Mouse (Mus musculus): Measurements from ENCODE around the gene Gna11.
A peak's percentile ranks its signal among the peaks of the same experiment; 100 is the strongest.

Gna11 gene

DNA sequence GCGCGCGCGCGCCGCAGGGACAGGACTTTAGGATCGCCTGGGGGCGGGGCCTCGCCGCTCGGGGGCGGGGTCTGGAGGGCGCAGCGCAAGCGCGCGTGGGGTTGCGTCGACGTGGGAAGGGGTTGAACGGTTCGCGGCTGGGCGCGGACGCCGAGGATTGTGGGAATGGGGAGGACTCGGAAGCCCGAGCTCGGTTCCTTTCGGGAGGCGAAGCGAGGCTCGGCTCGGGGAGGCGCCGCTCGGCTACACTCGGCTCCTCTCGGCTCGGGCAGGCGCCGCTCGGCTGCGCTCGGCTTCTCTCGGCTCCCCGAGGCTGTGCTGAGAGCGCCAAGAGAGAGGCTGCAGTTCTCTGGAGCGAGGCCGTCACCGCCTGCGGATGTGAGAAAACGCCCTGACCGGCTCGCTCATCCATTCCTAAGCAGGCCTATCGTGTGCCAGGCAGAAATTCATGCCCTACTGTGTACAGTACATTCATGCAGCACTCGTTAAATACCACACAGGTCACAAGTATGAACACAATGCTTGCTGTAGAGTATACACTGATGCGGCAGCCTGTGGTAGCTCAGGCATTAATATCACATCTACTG, at the start of gene Gna11:
TSS of gene Gna11 (minus strand) at position 30 of the 587 bp plus-strand sequence.
- peak; percentile 100 for DNase-seq

DNA sequence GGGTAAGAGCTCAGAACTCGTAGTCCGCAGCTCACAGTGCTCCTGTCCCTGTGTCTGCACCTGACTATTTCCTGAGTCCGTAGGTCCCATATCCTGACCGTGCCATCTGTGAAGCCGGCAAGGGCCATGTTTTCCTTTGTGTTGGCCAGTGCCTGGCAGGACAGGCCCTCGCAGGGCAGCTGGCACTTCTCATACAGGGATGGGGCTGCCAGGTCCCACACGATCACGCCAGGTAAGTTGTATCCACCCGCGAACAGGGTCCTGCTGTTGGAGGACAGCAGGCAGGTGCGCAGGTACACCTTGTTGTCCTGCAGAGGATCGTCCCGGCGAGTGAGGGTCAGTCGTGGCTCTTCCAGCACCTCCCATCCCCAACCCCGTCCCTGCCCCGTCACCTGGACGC, 48.9 kb upstream of the Gna11 start:
- DNase-seq: peak in 1 of 2 experiments; percentile 41

DNA sequence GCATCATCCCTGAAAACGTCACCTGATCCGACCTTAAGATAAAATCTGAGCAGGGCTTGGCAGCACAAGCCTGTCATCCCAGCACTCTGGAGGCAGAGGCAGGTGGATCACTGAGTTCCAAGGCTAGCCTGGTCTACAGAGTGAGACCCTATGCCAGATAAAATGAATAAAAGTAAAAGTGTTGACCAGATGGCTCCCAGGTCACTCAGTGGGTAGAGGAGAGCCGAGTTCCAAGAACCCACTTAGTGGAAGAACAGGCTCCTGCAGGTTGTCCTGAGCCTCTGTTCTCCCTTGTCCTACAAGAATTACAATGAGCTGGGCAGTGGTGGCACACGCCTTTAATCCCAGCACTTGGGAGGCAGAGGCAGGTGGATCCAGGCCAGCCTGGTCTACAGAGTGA, 48.2 kb upstream of the Gna11 start:
- DNase-seq: peak in 1 of 2 experiments; percentile 3

DNA sequence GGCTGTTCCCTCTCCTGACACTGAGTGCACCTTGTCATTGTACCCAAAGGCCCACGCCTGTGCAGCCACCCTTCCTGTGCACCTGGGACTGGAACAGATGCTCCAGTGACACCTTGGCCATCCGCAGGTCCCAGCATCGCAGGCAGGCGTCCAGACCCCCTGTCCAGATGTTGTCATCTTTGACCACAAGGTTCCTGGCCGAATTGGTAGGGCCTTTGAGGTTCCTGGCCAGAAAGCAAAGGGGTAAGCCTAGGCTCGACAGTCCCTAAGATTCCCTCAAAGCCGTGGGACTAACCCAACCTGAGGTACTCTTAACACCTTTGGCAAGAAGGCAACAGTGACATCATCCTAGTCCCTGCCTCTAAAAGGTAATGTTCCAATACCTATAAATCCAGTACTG, 47.6 kb upstream of the Gna11 start:
- DNase-seq: peak in 1 of 2 experiments; percentile 26

DNA sequence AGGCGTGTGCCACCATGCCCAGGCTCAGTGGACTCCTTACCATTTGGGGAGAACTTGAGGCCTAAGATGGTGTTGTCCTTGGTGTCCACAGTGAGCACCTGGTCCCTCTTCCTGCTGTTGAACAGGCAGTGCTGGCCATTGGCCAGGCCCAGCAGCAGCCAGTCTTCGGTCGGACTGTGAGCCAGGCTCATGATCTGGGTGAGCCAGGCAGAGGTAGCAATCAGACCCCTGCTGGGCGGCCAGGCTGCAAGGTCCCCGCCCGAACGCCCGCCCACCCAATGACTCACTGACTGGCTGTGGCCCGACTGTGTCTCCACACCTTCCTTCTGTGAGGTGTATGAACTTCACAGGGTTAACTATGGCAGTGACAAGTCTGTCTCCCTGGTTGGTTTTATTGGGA, 46.9 kb upstream of the Gna11 start:
- peak; percentile 61 to 66 for DNase-seq

DNA sequence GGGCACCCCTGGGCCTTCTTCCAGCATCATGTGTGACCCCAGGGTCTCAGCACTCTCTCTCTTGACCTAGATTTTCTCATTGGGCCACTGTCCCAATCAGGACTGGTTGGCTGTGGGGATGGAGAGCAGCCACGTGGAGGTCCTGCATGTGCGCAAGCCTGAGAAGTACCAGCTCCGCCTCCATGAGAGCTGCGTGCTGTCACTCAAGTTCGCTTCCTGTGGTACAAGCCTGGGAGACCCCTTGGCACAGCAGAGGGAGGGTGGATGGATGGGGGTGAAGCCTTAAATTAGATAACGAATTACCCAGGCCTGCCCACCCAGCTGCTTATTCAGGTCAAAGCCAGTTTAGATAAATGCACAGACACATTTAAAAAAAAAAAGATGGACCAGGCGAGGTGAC, 43.7 kb upstream of the Gna11 start:
- DNase-seq: no peak

DNA sequence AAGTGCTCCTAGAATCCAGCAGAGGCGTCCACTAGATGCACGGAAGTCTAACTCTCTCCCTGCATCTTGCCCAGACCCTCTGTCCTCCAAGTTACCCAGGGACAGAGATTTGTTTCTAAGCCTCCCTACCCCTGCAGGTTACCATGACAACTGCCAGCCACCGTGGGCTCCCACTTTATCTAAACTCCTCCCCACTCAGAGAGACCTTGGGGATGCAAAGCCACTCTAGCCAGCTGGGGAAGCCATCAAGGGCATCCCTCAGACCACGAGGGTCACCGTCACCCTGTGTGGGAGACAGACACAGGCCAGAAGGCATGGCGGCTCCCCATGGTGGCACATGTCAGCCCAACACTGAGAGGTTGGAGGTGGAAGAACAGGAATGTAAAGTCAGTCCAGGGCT, 38.4 kb upstream of the Gna11 start:
- DNase-seq: no peak

DNA sequence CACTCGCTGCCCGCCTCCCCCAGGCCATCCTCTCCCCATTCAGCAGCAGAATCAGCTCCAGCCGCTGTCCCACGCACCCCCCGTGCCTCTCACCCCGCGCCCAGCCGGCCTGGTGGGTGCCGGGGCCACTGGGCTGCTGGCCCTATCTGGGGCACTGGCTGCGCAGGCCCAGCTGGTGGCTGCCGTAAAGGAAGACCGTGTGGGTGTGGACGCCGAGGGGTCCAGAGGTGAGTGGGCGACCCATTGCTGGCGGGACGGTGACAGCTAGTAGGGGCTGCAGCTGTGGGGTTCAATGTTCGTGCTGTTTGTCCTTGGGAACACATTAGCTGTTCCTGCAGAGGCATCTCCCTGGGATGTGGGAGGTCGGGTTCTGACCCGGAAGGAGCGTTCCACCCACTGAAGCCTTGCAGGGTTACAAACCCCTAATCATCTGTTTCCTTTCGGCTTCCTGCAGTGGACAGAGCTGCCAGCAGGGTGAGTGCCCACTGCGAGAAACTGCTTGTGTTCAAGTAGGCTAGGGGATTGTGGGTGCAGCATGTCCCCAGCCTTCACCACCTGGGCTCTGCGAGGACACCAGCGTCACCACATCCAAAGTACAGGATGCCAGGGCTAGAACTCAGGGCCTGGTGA, 35.6 kb upstream of the Gna11 start:
- DNase-seq: no peak

DNA sequence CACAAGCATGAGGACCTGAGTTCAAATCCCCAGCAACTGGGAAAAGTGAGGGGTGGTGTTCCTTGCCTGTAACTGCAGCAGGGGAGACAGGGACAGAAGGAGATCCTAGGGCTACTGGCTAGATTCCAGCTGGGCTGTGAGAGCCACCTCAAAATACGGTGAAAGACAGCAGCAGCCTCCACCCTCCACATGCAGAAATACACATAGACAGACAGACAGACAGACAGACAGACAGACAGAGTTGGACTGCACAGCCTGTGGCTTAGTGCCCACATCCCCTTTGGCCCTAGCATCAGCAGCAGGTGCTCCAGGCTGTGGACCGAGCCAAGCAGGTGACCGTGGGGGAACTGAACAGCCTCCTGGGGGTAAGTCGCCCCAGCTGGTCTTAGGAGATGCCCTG, 35.0 kb upstream of the Gna11 start:
- peak; percentile 67 to 68 for DNase-seq

DNA sequence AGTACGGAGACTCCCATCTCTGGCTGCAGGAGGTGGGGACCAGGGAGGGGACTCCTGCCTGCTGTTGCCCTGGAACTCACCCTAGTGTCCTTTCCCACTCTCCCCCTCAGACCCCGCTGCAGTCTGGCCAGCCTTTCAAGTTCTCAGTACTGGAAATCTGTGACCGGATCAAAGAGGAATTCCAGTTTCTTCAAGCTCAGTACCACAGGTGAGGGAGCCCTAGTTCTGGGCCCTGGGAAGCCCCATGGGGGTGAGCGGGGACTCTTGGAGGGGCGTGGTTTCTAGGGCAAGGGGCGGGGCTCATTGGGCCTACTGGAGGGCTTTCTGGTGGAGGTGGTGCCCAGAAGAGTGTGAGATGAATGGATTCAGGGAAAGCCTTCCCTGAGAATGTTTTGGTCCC, 30.7 kb upstream of the Gna11 start:
- DNase-seq: no peak

DNA sequence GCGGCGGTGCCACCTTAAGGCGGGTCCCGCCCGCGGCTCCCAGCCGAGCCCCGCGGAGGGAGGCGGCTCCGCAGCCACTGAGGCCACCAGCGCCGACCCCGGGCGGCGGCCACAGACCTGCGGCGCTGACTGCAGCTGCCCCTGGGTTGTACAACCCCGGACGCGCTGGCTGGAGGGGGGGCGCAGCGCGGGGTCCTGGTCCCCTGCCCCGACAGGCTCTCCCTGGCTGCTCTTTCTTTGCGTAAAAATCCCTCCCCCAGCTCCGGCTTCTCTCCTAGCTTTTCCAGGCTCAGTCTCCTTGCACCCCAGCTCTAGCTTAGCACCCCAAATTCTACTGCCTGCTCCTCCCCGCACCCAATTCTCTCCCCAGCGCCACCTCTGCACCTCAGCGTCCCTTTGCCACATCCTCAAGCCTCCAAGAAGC, 30.2 kb upstream of the Gna11 start:
- DNase-seq: peak; percentile 73 to 76

DNA sequence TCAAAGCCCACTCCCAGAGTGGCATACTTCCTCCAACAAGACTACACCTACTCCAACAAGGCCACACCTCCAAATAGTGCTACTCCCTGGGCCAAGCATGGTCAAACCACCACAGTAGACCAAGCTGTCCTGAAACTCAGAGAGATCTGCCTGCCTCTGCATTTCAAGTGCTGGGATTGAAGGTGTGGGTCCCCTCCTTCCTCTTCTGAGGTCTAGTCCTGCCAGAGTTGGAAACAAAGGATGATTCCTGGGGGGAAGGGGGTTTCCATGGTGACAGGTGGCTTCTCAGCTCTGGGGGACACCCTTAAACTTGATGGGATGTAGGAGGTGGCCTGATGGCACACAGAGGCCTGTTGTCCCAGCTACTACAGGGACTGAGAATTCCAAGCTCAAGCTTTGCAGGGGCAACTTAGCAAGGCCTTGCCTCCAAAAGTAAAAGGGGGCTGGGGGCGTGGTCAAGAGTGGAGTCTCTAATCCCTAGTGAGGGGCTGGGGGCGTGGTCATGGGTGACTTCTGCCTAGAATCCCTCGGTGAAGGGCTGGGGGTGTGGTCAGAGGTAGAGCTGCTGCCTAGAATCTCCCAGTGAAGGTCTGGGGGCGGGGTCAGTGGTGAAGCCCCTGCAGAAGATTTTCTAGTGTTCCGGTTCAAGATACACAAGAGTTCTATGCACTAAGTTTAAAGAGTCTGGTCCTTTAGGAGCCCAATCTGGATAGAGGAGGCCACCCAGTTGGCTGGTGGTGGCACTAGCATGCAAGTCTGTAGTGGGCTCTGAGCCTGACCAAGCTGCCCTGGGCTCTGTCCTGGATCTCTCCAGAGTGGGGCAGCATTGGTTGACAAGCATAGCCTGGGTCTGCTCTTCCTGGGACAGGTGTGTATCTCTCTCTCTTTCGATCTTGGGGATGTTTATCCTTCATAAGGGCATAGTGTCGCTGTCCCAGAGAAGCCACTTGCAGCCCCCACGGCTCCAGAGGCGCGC, 29.4 kb upstream of the Gna11 start, which contains the start of gene Tle2:
TSS of gene Tle2 (plus strand) at position 481 of the 976 bp plus-strand sequence.
- peak; percentile 63 to 68 for DNase-seq

DNA sequence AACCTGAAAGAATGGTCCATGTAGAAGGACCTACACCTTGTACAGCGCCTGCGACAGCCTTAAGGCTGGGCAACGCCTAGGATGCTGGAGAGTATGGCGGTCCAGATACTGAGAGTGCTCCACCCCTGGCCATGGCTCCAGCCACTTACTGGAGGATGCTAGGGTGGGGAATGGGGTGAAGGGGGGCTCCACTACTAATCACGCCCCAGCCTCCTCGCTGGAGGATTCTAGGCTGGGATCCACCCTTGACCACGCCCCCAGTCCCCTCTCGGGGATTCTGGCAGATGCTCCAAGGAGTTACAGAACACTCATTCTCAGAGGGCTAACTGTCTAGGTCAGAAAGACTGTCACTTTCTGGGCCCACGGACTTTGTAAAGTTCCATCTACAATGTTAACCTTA, 28.0 kb upstream of the Gna11 start:
- peak; percentile 62 to 67 for DNase-seq

DNA sequence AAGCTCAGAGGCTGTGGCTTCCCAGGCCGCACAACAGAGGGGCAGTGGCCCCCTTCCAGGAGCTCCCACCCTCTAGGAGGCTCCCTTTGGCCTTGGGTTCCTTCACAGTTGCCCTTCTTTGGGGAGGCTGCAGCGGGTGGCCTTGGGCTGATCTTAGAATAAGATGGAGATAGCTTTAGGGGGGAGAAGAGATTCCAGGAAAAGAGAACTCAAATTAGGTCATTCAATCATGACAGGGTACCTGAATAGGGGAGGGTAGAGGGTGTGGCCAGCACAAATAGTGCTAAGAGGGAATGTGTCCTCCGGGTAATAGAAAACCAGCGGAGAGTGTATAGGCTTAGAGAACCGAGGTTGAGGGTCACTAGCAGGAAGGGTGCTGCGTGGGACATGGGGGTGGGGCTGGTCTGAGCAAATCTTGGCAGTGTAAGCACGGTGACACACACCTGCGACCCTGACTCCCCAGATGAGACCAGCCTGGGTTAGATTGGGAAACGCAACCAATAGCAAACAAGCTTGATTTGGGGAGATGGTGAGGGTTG, 27.2 kb upstream of the Gna11 start:
- peak in 1 of 2 experiments; percentile 57 for DNase-seq

DNA sequence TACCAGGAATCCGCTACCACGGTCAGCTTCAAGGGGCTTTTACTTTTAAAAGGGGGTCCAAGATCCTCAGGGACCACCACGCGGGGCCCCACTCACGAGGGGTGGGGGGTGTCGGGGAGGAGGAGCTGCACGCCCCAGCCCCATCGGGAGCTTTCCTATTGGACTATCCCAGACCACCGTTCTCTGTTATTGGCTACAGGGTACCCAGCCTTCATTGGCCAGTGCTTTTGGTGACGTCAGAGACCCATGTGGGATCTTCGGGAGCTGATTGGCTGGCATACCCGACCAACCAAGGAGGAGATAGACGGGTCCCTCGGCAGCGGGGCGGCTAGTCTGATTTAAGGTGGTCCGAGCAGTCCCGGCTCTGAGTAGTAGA, 26.5 kb upstream of the Gna11 start:
- DNase-seq: peak; percentile 100

DNA sequence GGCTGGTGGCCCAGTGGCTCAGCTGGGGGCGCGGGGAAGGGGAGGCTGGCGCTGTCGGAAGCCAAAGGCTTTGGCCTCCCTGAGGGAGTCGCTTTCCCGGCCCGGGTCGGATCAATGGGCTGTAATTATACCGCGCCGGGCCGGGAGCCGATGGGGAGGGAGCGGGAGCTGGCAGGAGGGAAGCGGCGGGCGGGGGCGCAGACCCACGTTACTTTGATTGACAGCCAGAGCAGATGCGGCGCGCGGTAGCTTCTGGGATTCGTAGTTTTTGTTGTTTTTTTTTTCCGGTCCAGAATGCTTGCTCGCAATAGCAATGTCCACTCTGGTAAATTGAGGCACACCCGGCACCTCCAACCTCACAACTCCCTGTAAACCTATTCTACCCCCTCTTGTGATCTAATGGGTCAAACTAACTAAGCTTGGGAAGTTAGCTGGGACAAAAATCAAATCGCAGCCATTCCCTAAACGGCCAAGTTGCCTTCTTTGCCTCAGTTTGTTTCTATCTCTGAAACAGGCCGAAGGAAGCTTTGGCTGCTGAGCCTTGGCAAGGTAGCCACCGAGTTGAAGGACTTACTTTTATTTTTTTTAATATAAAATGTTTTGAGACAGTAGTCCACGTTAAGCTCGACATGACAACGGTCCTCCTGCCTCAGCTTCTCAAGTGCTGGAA, 26.0 kb upstream of the Gna11 start:
- DNase-seq: peak; percentile 99

DNA sequence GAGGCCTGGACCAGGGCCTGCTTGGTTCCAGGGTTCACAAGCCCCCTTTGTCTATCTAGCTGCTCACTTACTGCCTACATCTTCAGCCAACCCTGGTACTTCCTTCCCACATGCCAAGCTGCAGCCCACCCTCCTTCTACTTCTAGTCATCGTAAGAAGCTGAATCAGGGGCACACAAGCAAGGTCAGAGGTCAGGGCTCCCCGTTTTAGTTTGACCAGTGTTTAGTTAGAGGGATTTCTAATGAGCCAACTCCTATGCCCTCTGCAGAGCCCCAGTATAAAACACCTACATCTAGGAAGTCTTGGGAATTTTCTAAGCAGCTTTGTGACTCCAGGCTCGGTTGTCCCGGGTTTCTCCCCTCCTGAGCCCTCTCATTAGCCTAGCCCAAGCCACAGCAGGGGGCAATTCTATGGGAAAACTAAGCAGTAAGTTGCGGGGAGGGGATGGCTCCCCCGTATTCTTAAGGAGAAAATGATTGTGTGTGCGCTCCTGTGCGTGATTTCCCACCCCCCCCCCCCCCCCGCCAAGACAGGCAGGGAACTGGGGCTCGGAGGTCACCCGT, 25.3 kb upstream of the Gna11 start:
- no peak for DNase-seq

DNA sequence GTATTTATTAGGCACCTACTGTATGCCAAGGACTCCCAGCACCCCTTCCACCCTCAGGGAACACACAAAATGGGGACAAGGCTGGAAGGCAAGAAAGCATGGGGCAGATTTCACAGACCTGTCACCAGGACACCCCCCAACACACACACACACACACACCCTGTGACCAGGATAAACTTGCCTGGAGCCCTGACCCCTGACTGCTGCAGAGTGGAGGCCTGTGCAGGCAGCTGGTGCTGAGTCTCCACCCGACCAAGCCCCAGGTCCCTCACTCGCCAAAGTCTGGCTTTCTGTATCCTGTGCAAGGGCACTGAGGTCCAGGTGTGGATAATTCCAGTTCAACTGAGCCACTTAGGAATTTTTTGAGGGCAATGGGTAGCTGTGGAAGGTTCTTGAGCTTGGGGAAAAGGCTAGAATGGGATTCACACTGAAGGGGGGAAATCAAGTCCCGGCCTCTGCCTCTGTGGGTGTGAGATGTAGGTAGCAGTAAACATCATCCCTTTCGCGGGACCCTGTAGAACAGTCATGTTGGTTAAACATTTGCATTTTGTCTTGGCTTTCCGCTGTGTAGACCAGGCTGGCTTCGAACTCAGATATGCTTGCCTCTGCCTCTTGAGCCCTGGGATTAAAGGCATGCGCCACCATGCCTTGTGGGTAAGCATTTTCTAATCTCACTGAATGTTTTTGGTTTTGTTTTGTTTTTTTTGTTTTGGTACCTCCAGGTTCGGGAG, 24.7 kb upstream of the Gna11 start:
- DNase-seq: no peak

DNA sequence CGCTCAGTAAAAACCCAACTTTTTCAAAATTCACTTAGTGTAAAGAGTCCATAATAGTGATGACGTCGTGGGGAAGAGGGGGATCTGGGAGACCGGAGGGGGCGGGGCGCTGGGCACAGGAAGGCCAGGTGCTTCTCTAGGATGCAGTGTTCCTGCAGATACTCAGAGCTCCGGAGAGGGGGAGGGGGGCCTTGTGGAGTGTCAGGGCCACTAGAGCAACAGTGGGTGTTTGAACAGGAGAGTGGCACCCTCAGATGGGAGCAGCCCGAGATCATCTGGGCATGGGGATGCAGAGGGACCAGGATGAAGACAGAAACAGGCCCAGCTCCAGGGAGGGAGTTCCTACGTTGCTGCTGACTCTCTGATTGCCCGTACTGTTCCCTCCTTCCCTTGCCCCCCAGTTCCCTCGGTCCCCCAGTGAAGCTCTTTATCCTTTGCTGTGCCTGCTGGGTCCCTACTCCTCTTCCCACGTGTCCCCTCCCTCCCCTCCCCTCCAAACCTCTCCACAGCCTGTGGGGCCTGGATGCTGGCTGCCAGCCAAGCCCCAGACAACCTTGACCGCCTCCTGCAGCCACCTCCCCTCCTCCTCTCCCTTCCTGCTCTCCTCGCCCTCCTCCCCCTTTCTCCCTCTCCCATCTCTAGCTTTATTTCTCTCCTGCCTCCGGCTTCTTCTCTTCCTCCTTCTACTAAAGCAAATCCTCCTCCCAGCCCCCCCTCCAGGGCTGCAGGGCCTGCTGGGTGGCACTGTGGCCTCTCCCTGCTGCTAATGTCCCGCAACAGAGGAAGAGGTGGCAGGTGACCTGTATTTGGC, 23.6 kb upstream of the Gna11 start:
- DNase-seq: peak; percentile 68 to 79

Measured in cerebellum, postnatal 10 days (tissue).